Mouse (Mus musculus) induced T-regulatory cell, adult 2 months (primary cell): ENCODE measurements around the gene Reep3.

ENCODE experiments used
- DNase-seq: peaks from one replicate; pipeline ENCODE4 v3.0.0-alpha.2; 2012; ENCODE audit warnings: low read depth

The Reep3 gene

GRCm38 (mm10) chr10:67111044-67111798 lies 14.5 kb upstream of the Reep3 start:
- no peak for DNase-seq

GRCm38 (mm10) chr10:67109635-67110034 lies 12.9 kb upstream of the Reep3 start:
- DNase-seq, result no peak

GRCm38 (mm10) chr10:67108096-67108495 lies 11.4 kb upstream of the Reep3 start:
- no peak for DNase-seq

- no peak for DNase-seq
These were observed 10.4 kb upstream of the Reep3 start for GRCm38 (mm10) chr10:67107017-67107761.

GRCm38 (mm10) chr10:67106400-67106799 lies 9.7 kb upstream of the Reep3 start:
- DNase-seq, result no peak

- DNase-seq, result no peak
These were observed 8.8 kb upstream of the Reep3 start for GRCm38 (mm10) chr10:67105331-67106217.

GRCm38 (mm10) chr10:67104543-67104942 lies 7.8 kb upstream of the Reep3 start:
- DNase-seq, result no peak

GRCm38 (mm10) chr10:67100831-67101251 lies 4.1 kb upstream of the Reep3 start:
- DNase-seq, result peak; percentile 76

GRCm38 (mm10) chr10:67100011-67100661 lies 3.4 kb upstream of the Reep3 start:
- peak; percentile 81 for DNase-seq

GRCm38 (mm10) chr10:67099183-67099929 lies 2.6 kb upstream of the Reep3 start:
- no peak for DNase-seq

- peak; percentile 85 for DNase-seq
These were observed 1.8 kb upstream of the Reep3 start for GRCm38 (mm10) chr10:67098408-67099050.

- DNase-seq, result peak; percentile 69
These were observed 849 bp upstream of the Reep3 start for GRCm38 (mm10) chr10:67097437-67098150.

GRCm38 (mm10) chr10:67095798-67096620 lies 736 bp downstream of the Reep3 start, which contains the start of gene Jmjd1c:
Jmjd1c (plus strand) TSS chr10:67096125.
- DNase-seq, result peak; percentile 84

GRCm38 (mm10) chr10:67094922-67095321 lies 1.8 kb downstream of the Reep3 start:
- no peak for DNase-seq

GRCm38 (mm10) chr10:67090611-67091010 lies 6.1 kb downstream of the Reep3 start:
- no peak for DNase-seq

GRCm38 (mm10) chr10:67087447-67088226 lies 9.1 kb downstream of the Reep3 start:
- DNase-seq, result no peak

- no peak for DNase-seq
These were observed 10.8 kb downstream of the Reep3 start for GRCm38 (mm10) chr10:67085916-67086315.

- DNase-seq, result no peak
These were observed 11.6 kb downstream of the Reep3 start for GRCm38 (mm10) chr10:67085124-67085523.
